Mouse (Mus musculus): ENCODE results near the gene Mrps11.

DNA sequence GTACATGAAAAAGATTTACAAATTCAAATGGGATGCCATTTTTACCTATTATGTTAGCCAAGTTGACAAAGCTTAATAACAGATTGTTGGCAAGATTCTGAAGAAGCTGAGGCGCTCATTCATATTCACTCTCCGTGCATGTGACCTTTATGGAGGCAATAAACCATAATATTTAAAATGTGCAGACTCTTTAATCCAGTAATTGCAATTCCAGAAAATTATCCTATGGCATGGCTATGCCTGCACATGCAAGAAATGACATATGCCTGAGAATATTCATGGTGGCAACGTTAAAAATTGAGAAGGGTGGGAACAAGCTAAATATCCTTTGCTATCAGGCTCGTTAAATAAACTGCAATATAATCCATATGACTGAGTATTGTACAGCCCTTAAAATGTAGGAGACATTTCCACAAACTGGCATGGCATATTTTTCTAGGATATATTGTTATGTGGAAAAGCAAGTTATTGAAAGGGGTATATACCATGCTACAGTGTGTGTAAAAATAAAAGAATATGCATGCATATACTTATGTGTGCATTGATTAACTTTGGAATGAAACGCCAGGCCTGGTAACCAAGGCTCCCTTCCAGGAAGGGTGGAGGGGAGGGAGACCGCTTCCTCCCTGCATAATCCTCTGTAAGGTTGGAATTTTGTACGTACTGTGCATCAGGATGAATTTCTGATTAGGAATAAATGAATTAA, 29.0 kb upstream of the Mrps11 start:
- TF ChIP-seq CTCF (IDR thresholded peaks at IDR 0.05; ENCODE audit: low read depth, low read length) (no peak), TAL1 (conservative IDR thresholded peaks at IDR 0.05; ENCODE audit: low read depth, low read length) (no peak)

All from G1E (cell line).